Mouse (Mus musculus) left cerebral cortex, adult 18-20 months (tissue): ENCODE measurements at regions not wholly inside any gene's neighbourhood (a gene's known extent, or its start where the extent isn't known, plus 50 kb on each side); places are given as distances from the start of the nearest gene placed in this dataset.
A peak's percentile ranks its signal among the peaks of the same experiment; 100 is the strongest.

Source experiments
- DNase-seq, 2 experiments: peaks; one replicate each; pipeline ENCODE4 v3.0.0; 2021 to 2022; ENCODE audit warnings: low spot score in 2 of 2, mixed read lengths in 1 of 2

GRCm38 (mm10) chr16:77852066-77852781 is 250.3 kb upstream of the Gm11146 start:
- no peak for DNase-seq

- no peak for DNase-seq
Measured at GRCm38 (mm10) chr16:77851206-77852065, 249.5 kb upstream of the Gm11146 start.

GRCm38 (mm10) chr16:77835767-77836166 is 233.9 kb upstream of the Gm11146 start:
- DNase-seq: no peak

GRCm38 (mm10) chr16:77827322-77828117 is 225.6 kb upstream of the Gm11146 start:
- DNase-seq: no peak

- DNase-seq: no peak
Measured at GRCm38 (mm10) chr16:77799709-77800108, 197.8 kb upstream of the Gm11146 start.

- no peak for DNase-seq
Measured at GRCm38 (mm10) chr16:77796926-77797325, 195.0 kb upstream of the Gm11146 start.

- no peak for DNase-seq
Measured at GRCm38 (mm10) chr16:77789652-77790051, 187.8 kb upstream of the Gm11146 start.

- no peak for DNase-seq
Measured at GRCm38 (mm10) chr16:77789206-77789605, 187.3 kb upstream of the Gm11146 start.

- DNase-seq: no peak
Measured at GRCm38 (mm10) chr16:77788781-77789150, 186.9 kb upstream of the Gm11146 start.

GRCm38 (mm10) chr16:77788041-77788780 is 186.3 kb upstream of the Gm11146 start:
- peak; percentile 19 to 43 for DNase-seq

- DNase-seq: no peak
Measured at GRCm38 (mm10) chr16:77787025-77787424, 185.1 kb upstream of the Gm11146 start.

- no peak for DNase-seq
Measured at GRCm38 (mm10) chr16:77779019-77779418, 177.1 kb upstream of the Gm11146 start.

- no peak for DNase-seq
Measured at GRCm38 (mm10) chr16:77772075-77772474, 170.2 kb upstream of the Gm11146 start.

- DNase-seq: no peak
Measured at GRCm38 (mm10) chr16:77760926-77761347, 159.0 kb upstream of the Gm11146 start.

GRCm38 (mm10) chr16:77760479-77760878 is 158.6 kb upstream of the Gm11146 start:
- no peak for DNase-seq

- peak; percentile 19 to 26 for DNase-seq
Measured at GRCm38 (mm10) chr16:77759997-77760396, 158.1 kb upstream of the Gm11146 start.

GRCm38 (mm10) chr16:77754882-77755281 is 153.0 kb upstream of the Gm11146 start:
- no peak for DNase-seq

GRCm38 (mm10) chr16:77749474-77749873 is 147.6 kb upstream of the Gm11146 start:
- no peak for DNase-seq

GRCm38 (mm10) chr16:77743838-77744237 is 141.9 kb upstream of the Gm11146 start:
- peak in 1 of 2 experiments; percentile 5 for DNase-seq

GRCm38 (mm10) chr16:77738821-77739220 is 136.9 kb upstream of the Gm11146 start:
- no peak for DNase-seq

- DNase-seq: no peak
Measured at GRCm38 (mm10) chr16:77719377-77719776, 117.5 kb upstream of the Gm11146 start.
